Mouse (Mus musculus): Measurements from ENCODE around the gene Scn5a.

- TF ChIP-seq POLR2A (IDR thresholded peaks at IDR 0.05; ENCODE audit: borderline replicate concordance, extremely low read depth, low read depth, low read length) (no peak), CTCF (IDR thresholded peaks at IDR 0.05; ENCODE audit: insufficient read depth, low read length) (no peak)
Measured at GRCm38 (mm10) chr9:119481612-119482011, 97.2 kb downstream of the Scn5a start.
